Mouse (Mus musculus): ENCODE measurements around the gene Rgs6.

- TF ChIP-seq CTCF (IDR thresholded peaks at IDR 0.05; ENCODE audit: insufficient read depth, low read length) (no peak), POLR2A (IDR thresholded peaks at IDR 0.05; ENCODE audit: borderline replicate concordance, extremely low read depth, low read depth, low read length) (no peak)
Measured at GRCm38 (mm10) chr12:82841566-82841965, 253.5 kb downstream of the Rgs6 start.
